Mouse (Mus musculus): ENCODE results near the gene Sulf2. TPM values are rescaled to one million over a fixed set of nuclear protein-coding genes. Genes with fewer than 3 reads are reported as not detected.

Gene Sulf2
- polyA plus RNA-seq, 1 experiment = 119 TPM

DNA sequence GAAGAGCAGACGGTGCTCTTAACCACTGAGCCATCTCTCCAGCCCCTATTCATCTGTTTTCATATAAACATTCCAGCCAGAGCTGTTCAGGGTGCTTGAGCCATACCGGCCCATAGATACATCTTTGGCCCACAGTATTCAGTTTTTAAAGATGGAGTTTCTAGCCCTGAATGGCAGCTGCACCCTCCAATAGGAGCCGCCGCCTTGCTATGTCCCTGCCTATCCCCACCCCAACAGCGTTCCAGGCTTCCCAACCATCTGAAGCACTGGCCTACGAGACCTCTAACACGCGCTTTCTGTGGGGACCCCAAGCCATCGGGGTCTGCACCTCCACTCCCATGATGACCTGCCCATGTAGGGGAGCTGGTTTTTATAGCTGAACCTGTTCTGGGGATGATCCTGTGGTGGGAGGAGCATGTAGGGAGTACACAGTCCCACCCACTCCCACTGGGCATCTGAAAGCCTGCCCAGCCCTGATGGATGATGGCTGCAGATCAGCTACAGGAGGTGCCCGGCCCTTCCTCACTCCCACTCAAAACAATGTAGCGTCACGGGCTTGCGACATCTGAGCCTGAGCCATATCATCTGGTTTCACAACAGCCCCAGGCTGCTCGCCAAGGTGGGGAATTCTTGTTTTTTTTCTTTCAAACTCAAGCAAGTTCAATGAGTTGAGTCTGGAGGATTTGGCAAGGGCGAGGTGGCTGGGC, 39.7 kb downstream of the Sulf2 start:
- Histone ChIP-seq H3K27me3 (ENCODE audit: control insufficient read depth, insufficient read depth, low read length, poor library complexity, severe bottlenecking) (no peaks in the 10 kb centered on the region), H3K36me3 (ENCODE audit: control insufficient read depth, insufficient read depth, low read length, poor library complexity, severe bottlenecking) (peaks cover 9% of the 10 kb centered on the region), H3K4me3 (ENCODE audit: low read depth, low read length) (no peak overlapping the region), H3K27ac (ENCODE audit: insufficient read depth, low read length) (no peak overlapping the region), H3K9me3 (replicated peaks; ENCODE audit: control insufficient read depth, insufficient read depth, low read length, poor library complexity, severe bottlenecking) (no peaks in the 10 kb centered on the region), H3K4me1 (ENCODE audit: control insufficient read depth, insufficient read depth, low read length) (peaks cover 3% of the 10 kb centered on the region), H3K9ac (ENCODE audit: low read depth, poor library complexity, severe bottlenecking) (no peak overlapping the region)
- TF ChIP-seq CTCF (IDR thresholded peaks at IDR 0.05; ENCODE audit: low read depth, low read length) (no peak), EP300 (IDR thresholded peaks at IDR 0.05; ENCODE audit: insufficient read depth, low read depth, low read length) (no peak), POLR2A (IDR thresholded peaks at IDR 0.05; ENCODE audit: insufficient read depth, low read length) (no peak)

DNA sequence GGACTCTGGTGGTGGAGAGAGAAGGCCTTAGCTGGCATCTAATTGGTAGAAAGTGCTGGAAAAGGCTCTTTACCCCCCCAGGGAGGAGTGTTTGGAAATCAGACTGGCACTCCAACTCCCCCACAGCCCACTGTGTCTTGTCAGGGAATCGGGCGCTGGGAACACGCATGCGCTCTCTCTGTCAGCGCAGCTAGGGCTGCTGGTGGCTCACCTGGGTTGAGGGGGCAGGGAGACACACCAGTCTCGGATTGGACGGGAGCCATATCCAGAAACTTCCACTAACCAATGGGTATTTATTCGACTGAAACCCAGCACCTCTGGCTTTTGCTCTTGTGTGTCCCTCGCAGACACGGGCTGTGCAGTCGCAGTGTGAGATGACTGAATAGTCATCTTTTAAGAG, 42.5 kb downstream of the Sulf2 start:
- no peaks in the 10 kb centered on the region for H3K27me3 ChIP-seq (ENCODE audit: control insufficient read depth, insufficient read depth, low read length, poor library complexity, severe bottlenecking)
- peaks cover 3% of the 10 kb centered on the region for H3K4me1 ChIP-seq (ENCODE audit: control insufficient read depth, insufficient read depth, low read length)
- peaks cover 9% of the 10 kb centered on the region for H3K36me3 ChIP-seq (ENCODE audit: control insufficient read depth, insufficient read depth, low read length, poor library complexity, severe bottlenecking)
- H3K9ac ChIP-seq (ENCODE audit: low read depth, poor library complexity, severe bottlenecking) = no peak overlapping the region
- H3K4me3 ChIP-seq (ENCODE audit: low read depth, low read length) = no peak overlapping the region
- no peaks in the 10 kb centered on the region for H3K9me3 ChIP-seq (replicated peaks; ENCODE audit: control insufficient read depth, insufficient read depth, low read length, poor library complexity, severe bottlenecking)
- no peak overlapping the region for H3K27ac ChIP-seq (ENCODE audit: insufficient read depth, low read length)
- TF ChIP-seq EP300 (IDR thresholded peaks at IDR 0.05; ENCODE audit: insufficient read depth, low read depth, low read length) (no peak), POLR2A (IDR thresholded peaks at IDR 0.05; ENCODE audit: insufficient read depth, low read length) (no peak), CTCF (IDR thresholded peaks at IDR 0.05; ENCODE audit: low read depth, low read length) (no peak)

DNA sequence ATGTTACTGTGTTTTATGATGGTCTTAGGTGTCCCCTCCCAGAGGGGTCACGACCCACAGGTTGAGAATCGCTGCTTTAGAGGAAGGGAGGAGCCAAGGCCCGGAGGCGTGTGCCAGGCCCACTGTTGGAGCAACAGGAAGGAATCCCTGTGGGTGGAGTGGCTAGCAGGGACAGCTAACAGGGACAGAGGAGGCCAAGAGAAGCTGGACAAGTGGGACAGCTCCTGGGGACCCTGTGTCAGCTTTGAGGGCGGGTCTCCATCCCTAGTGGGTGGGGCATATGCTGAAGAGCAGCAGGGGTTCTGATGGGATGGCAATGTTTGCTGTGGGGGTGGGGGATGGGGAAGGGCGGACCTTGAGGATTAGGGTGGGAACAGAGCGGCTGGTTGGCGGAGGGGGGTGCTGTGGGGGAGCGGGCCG, 43.6 kb downstream of the Sulf2 start:
- Histone ChIP-seq H3K9ac (ENCODE audit: low read depth, poor library complexity, severe bottlenecking) (no peak overlapping the region), H3K4me3 (ENCODE audit: low read depth, low read length) (no peak overlapping the region), H3K27me3 (ENCODE audit: control insufficient read depth, insufficient read depth, low read length, poor library complexity, severe bottlenecking) (no peaks in the 10 kb centered on the region), H3K4me1 (ENCODE audit: control insufficient read depth, insufficient read depth, low read length) (peaks cover 3% of the 10 kb centered on the region), H3K9me3 (replicated peaks; ENCODE audit: control insufficient read depth, insufficient read depth, low read length, poor library complexity, severe bottlenecking) (no peaks in the 10 kb centered on the region), H3K36me3 (ENCODE audit: control insufficient read depth, insufficient read depth, low read length, poor library complexity, severe bottlenecking) (peaks cover 9% of the 10 kb centered on the region), H3K27ac (ENCODE audit: insufficient read depth, low read length) (no peak overlapping the region)
- no peak for TF ChIP-seq EP300 (IDR thresholded peaks at IDR 0.05; ENCODE audit: insufficient read depth, low read depth, low read length)
- TF ChIP-seq CTCF (IDR thresholded peaks at IDR 0.05; ENCODE audit: low read depth, low read length) = no peak
- TF ChIP-seq POLR2A (IDR thresholded peaks at IDR 0.05; ENCODE audit: insufficient read depth, low read length) = no peak

DNA sequence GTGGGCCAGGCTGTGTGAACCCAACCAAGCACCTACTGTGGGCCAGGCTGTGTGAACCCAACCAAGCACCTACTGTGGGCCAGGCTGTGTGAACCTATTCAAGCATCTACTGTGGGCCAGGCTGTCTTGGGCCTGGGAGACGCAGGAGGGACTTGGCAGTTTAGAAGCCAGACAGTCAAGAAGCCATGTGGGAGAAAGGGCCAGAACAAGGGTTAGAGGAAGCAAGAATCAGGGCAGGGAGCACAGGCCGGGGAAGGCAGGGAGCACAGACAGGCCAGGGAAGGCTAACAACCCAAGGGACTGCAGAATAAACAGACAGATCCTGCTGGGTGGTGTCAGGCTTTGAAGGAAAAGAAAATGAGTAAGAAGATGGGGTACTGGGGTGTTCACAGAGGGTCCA, 44.2 kb downstream of the Sulf2 start:
- TF ChIP-seq EP300 (IDR thresholded peaks at IDR 0.05; ENCODE audit: insufficient read depth, low read depth, low read length) (no peak), POLR2A (IDR thresholded peaks at IDR 0.05; ENCODE audit: insufficient read depth, low read length) (no peak), CTCF (IDR thresholded peaks at IDR 0.05; ENCODE audit: low read depth, low read length) (no peak)
- H3K27ac ChIP-seq (ENCODE audit: insufficient read depth, low read length) = no peak overlapping the region
- H3K4me3 ChIP-seq (ENCODE audit: low read depth, low read length) = no peak overlapping the region

DNA sequence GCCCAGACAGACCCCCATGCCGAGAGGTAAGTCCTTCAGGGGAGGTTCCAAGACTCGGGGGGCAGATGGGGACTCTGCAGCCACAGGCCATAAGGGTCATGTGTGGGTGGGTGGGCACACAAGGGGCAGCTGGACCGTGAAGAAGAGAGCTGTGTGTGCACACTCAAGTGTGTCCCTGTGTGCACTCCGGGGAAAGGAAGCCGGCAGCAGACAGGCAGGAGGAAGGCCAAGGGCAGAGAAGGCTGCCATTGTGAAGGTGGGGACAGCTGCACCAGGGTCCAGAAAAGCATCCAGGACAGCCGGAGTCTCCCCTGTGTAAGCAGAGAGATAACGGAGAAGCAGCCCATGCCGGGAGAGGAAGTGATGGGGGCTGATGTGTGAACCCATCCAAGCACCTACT, 44.7 kb downstream of the Sulf2 start:
- Histone ChIP-seq H3K4me3 (ENCODE audit: low read depth, low read length) (no peak overlapping the region), H3K4me1 (ENCODE audit: control insufficient read depth, insufficient read depth, low read length) (peaks cover 3% of the 10 kb centered on the region), H3K27me3 (ENCODE audit: control insufficient read depth, insufficient read depth, low read length, poor library complexity, severe bottlenecking) (no peaks in the 10 kb centered on the region), H3K36me3 (ENCODE audit: control insufficient read depth, insufficient read depth, low read length, poor library complexity, severe bottlenecking) (peaks cover 3% of the 10 kb centered on the region), H3K27ac (ENCODE audit: insufficient read depth, low read length) (no peak overlapping the region), H3K9me3 (replicated peaks; ENCODE audit: control insufficient read depth, insufficient read depth, low read length, poor library complexity, severe bottlenecking) (no peaks in the 10 kb centered on the region), H3K9ac (ENCODE audit: low read depth, poor library complexity, severe bottlenecking) (no peak overlapping the region)
- TF ChIP-seq EP300 (IDR thresholded peaks at IDR 0.05; ENCODE audit: insufficient read depth, low read depth, low read length) (no peak), POLR2A (IDR thresholded peaks at IDR 0.05; ENCODE audit: insufficient read depth, low read length) (no peak), CTCF (IDR thresholded peaks at IDR 0.05; ENCODE audit: low read depth, low read length) (no peak)

More for the DNA sequence above, 44.2 kb downstream of the Sulf2 start:
- no peaks in the 10 kb centered on the region for H3K27me3 ChIP-seq (ENCODE audit: control insufficient read depth, insufficient read depth, low read length, poor library complexity, severe bottlenecking)
- peaks cover 3% of the 10 kb centered on the region for H3K4me1 ChIP-seq (ENCODE audit: control insufficient read depth, insufficient read depth, low read length)
- peaks cover 6% of the 10 kb centered on the region for H3K36me3 ChIP-seq (ENCODE audit: control insufficient read depth, insufficient read depth, low read length, poor library complexity, severe bottlenecking)
- H3K9ac ChIP-seq (ENCODE audit: low read depth, poor library complexity, severe bottlenecking) = no peak overlapping the region
- H3K9me3 ChIP-seq (replicated peaks; ENCODE audit: control insufficient read depth, insufficient read depth, low read length, poor library complexity, severe bottlenecking) = no peaks in the 10 kb centered on the region

DNA sequence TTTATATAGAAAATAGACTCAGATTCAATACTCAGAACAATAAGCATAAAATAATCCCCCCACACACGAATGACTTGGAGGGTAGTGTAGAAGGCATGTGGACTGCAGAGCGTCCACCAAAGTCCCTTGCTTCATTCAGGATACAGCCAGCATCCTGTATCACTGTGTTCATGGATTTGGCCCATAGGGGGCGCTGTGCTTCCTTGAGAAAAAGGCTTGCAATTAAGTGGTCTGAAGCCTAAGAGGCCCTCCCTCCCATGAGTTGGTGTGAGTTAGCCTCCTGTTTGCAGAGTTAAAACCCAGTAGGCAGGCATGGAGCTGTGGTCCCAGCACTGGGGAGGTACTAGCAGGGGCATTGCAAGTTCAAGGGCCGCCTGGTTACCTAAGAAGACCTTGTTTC, 47.1 kb downstream of the Sulf2 start:
- Histone ChIP-seq H3K9me3 (replicated peaks; ENCODE audit: control insufficient read depth, insufficient read depth, low read length, poor library complexity, severe bottlenecking) (no peaks in the 10 kb centered on the region), H3K4me1 (ENCODE audit: control insufficient read depth, insufficient read depth, low read length) (peaks cover 3% of the 10 kb centered on the region), H3K27me3 (ENCODE audit: control insufficient read depth, insufficient read depth, low read length, poor library complexity, severe bottlenecking) (no peaks in the 10 kb centered on the region), H3K4me3 (ENCODE audit: low read depth, low read length) (no peak overlapping the region), H3K36me3 (ENCODE audit: control insufficient read depth, insufficient read depth, low read length, poor library complexity, severe bottlenecking) (peaks cover 4% of the 10 kb centered on the region; the same call in 1 of the 2 replicates), H3K9ac (ENCODE audit: low read depth, poor library complexity, severe bottlenecking) (no peak overlapping the region), H3K27ac (ENCODE audit: insufficient read depth, low read length) (no peak overlapping the region)
- peak; percentile 72 for TF ChIP-seq CTCF (IDR thresholded peaks at IDR 0.05; ENCODE audit: low read depth, low read length)
- no peak for TF ChIP-seq EP300 (IDR thresholded peaks at IDR 0.05; ENCODE audit: insufficient read depth, low read depth, low read length)

Data from ES-Bruce4 (cell line).